Comparison of ENCODE assay signal across 7 mouse cellular contexts in genomic region chr13:91648240-91648639, GRCm38 (mm10).
DNase-seq lines count a peak whose midpoint lies in the region; ATAC-seq and TF ChIP-seq lines count a peak whose summit lies in the region.

No protein-coding gene starts in this region.

- no peak overlapping the region for H3K4me3 ChIP-seq in forebrain, embryonic 15.5 days
- H3K4me3 ChIP-seq in midbrain, postnatal 0 days (ENCODE audit: low read depth, low read length) = no peak overlapping the region

- no peak overlapping the region for H3K27ac ChIP-seq in forebrain, embryonic 15.5 days (replicated peaks)
- no peak overlapping the region for H3K27ac ChIP-seq in midbrain, postnatal 0 days (ENCODE audit: low read depth, low read length)

- no peaks in the 10 kb centered on the region for H3K27me3 ChIP-seq in forebrain, embryonic 15.5 days
- no peaks in the 10 kb centered on the region for H3K27me3 ChIP-seq in midbrain, postnatal 0 days (ENCODE audit: insufficient read depth, low read length)

- H3K4me2 ChIP-seq in forebrain, embryonic 15.5 days (replicated peaks) = no peak overlapping the region
- H3K4me2 ChIP-seq in midbrain, postnatal 0 days (ENCODE audit: low read depth, low read length, poor library complexity, severe bottlenecking) = no peak overlapping the region

- H3K4me1 ChIP-seq in forebrain, embryonic 15.5 days = no peaks in the 10 kb centered on the region
- no peaks in the 10 kb centered on the region for H3K4me1 ChIP-seq in midbrain, postnatal 0 days (ENCODE audit: insufficient read depth, low read length)

- no peaks in the 10 kb centered on the region for H3K9me3 ChIP-seq in forebrain, embryonic 15.5 days
- no peaks in the 10 kb centered on the region for H3K9me3 ChIP-seq in midbrain, postnatal 0 days (ENCODE audit: low read length)

- peak; percentile 81 for TF ChIP-seq CTCF in midbrain, postnatal 0 days (IDR thresholded peaks at IDR 0.05)

- peak; percentile 14 for DNase-seq in urinary bladder, postnatal 14 days (ENCODE audit: low spot score)
- DNase-seq in urinary bladder, adult 18-20 months (ENCODE audit: low spot score in 2 of 2) = no peak
- peak; percentile 39 for DNase-seq in cerebellum, adult 11-12 months
- peak; percentile 51 to 62 for DNase-seq in kidney, postnatal 4 days
- DNase-seq in midbrain, postnatal 0 days (ENCODE audit: low spot score) = peak; percentile 85
- no peak for DNase-seq in urinary bladder, postnatal 36 days (ENCODE audit: low spot score in 2 of 2)

- peak; percentile 87 for ATAC-seq in forebrain, embryonic 15.5 days (replicated peaks)
- ATAC-seq in midbrain, postnatal 0 days (ENCODE audit: low FRiP score) = peak; percentile 84; the same call in 1 of the 2 replicates

- H3K9ac ChIP-seq in forebrain, embryonic 15.5 days (replicated peaks) = no peak overlapping the region
- H3K9ac ChIP-seq in midbrain, postnatal 0 days (replicated peaks; ENCODE audit: low read length, poor library complexity, severe bottlenecking) = no peak overlapping the region

- 22% methylated on average over 6 of the region's 6 CpGs for WGBS in forebrain, embryonic 15.5 days
- WGBS in midbrain, postnatal 0 days = 23% methylated on average over 6 of the region's 6 CpGs

- H3K36me3 ChIP-seq in forebrain, embryonic 15.5 days = 0 out of 2 replicates have a peak, but pooled peaks cover 3% of the 10 kb centered on the region
- no peaks in the 10 kb centered on the region for H3K36me3 ChIP-seq in midbrain, postnatal 0 days (ENCODE audit: insufficient read depth, low read length)

Comparison
In these comparisons a context has a peak if more than half of its experiments do, and no peak if none do; other contexts are left out.
1. DNase-seq: peak in urinary bladder, postnatal 14 days (single experiment), cerebellum, adult 11-12 months (single experiment), kidney, postnatal 4 days (2 of 2) and midbrain, postnatal 0 days (single experiment); none in urinary bladder, adult 18-20 months (0 of 2) and urinary bladder, postnatal 36 days (0 of 2).